Mouse (Mus musculus) hindbrain, embryonic 10.5 days (tissue): ENCODE measurements around the gene Sox5. TPM values are rescaled to one million over a fixed set of nuclear protein-coding genes. Genes with fewer than 3 reads are reported as not detected.
A peak's percentile ranks its signal among the peaks of the same experiment; 100 is the strongest.

Source experiments
- DNase-seq: peaks from one replicate; pipeline ENCODE4 v3.0.0-alpha.2; 2017; ENCODE audit warnings: low spot score
- H3K27ac ChIP-seq: fragments of 300-500 bp; sonication (generic); 2 replicates; pipeline ENCODE4 v1.5.1; 2016; ENCODE audit warnings: mild to moderate bottlenecking, moderate library complexity
- H3K27me3 ChIP-seq: fragments of 300-500 bp; sonication (generic); 2 replicates; pipeline ENCODE4 v1.6.1; 2016; ENCODE audit warnings: mild to moderate bottlenecking; ENCODE audit not compliant: poor library complexity, insufficient read depth, severe bottlenecking
- H3K36me3 ChIP-seq: fragments of 300-500 bp; sonication (generic); 2 replicates; pipeline ENCODE4 v1.6.1; 2016; ENCODE audit warnings: mild to moderate bottlenecking, moderate library complexity
- H3K4me1 ChIP-seq: fragments of 300-500 bp; sonication (generic); replicated peaks from 2 replicates; pipeline ENCODE4 v1.6.1; 2016; ENCODE audit warnings: mild to moderate bottlenecking
- H3K4me3 ChIP-seq: fragments of 300-500 bp; sonication (generic); 2 replicates; pipeline ENCODE4 v1.5.1; 2016; ENCODE audit warnings: mild to moderate bottlenecking, moderate library complexity
- H3K9me3 ChIP-seq: fragments of 300-500 bp; sonication (generic); 2 replicates; pipeline ENCODE4 v1.6.1; 2016; ENCODE audit warnings: mild to moderate bottlenecking, moderate library complexity
- WGBS: fragments of 180-500 bp; shearing (Covaris S2); methylation state at CpG from one replicate; pipeline ENCODE4 v1.1.7; 2016; 5-methylcytosine and 5-hydroxymethylcytosine counted together
- polyA plus RNA-seq: library from polyadenylated mRNA; unstranded; fragments of >200 nt; fragmentation: Nextera tagmentation; extraction: Ambion mirVana; gene quantifications from 2 replicates; pipeline ENCODE4 v1.2.1, GENCODE M21; 2016

The Sox5 gene
- polyA plus RNA-seq, 1 experiment from 2014 or later: 30.6 TPM

- Histone ChIP-seq H3K4me3 (no peak overlapping the region), H3K27me3 (no peaks in the 10 kb centered on the region), H3K27ac (peak overlapping the region; percentile 78), H3K4me1 (peaks cover 57% of the 10 kb centered on the region), H3K36me3 (no peaks in the 10 kb centered on the region), H3K9me3 (no peaks in the 10 kb centered on the region)
- 78% methylated on average over 12 of the region's 12 CpGs for WGBS
- no peak for DNase-seq
Measured at GRCm38 (mm10) chr6:144168696-144169476, 612.9 kb downstream of the Sox5 start.

GRCm38 (mm10) chr6:144167058-144167457 lies 614.7 kb downstream of the Sox5 start:
- Histone ChIP-seq H3K9me3 (no peaks in the 10 kb centered on the region), H3K36me3 (no peaks in the 10 kb centered on the region), H3K27me3 (no peaks in the 10 kb centered on the region), H3K27ac (peak overlapping the region; percentile 86), H3K4me1 (peaks cover 57% of the 10 kb centered on the region), H3K4me3 (no peak overlapping the region)
- WGBS: 95% methylated on average over 7 of the region's 7 CpGs
- DNase-seq: no peak

- 64% methylated on average over 8 of the region's 8 CpGs for WGBS
- DNase-seq: no peak
- no peaks in the 10 kb centered on the region for H3K27me3 ChIP-seq
- H3K36me3 ChIP-seq: no peaks in the 10 kb centered on the region
- H3K27ac ChIP-seq: peak overlapping the region; percentile 86
- peaks cover 57% of the 10 kb centered on the region for H3K4me1 ChIP-seq
- no peak overlapping the region for H3K4me3 ChIP-seq
- no peaks in the 10 kb centered on the region for H3K9me3 ChIP-seq
Measured at GRCm38 (mm10) chr6:144166651-144167050, 615.1 kb downstream of the Sox5 start.

- 0 out of 2 replicates have a peak overlapping the region, but pooled peaks have one; percentile 16 for H3K4me3 ChIP-seq
- WGBS: 7% methylated on average over 8 of the region's 8 CpGs
- H3K27ac ChIP-seq: peak overlapping the region; percentile 86
- H3K9me3 ChIP-seq: no peaks in the 10 kb centered on the region
- no peaks in the 10 kb centered on the region for H3K36me3 ChIP-seq
- H3K27me3 ChIP-seq: no peaks in the 10 kb centered on the region
- peaks cover 57% of the 10 kb centered on the region for H3K4me1 ChIP-seq
- DNase-seq: peak; percentile 79
Measured at GRCm38 (mm10) chr6:144166104-144166503, 615.7 kb downstream of the Sox5 start.

GRCm38 (mm10) chr6:144163501-144163900 lies 618.3 kb downstream of the Sox5 start:
- no peak overlapping the region for H3K4me3 ChIP-seq
- no peaks in the 10 kb centered on the region for H3K36me3 ChIP-seq
- peaks cover 36% of the 10 kb centered on the region for H3K4me1 ChIP-seq
- WGBS: 88% methylated on average over 9 of the region's 9 CpGs
- no peaks in the 10 kb centered on the region for H3K27me3 ChIP-seq
- no peaks in the 10 kb centered on the region for H3K9me3 ChIP-seq
- no peak for DNase-seq
- H3K27ac ChIP-seq: 0 out of 2 replicates have a peak overlapping the region, but pooled peaks have one; percentile 16

GRCm38 (mm10) chr6:144158637-144159036 lies 623.1 kb downstream of the Sox5 start:
- H3K36me3 ChIP-seq: peaks cover 4% of the 10 kb centered on the region; the same call in 1 of the 2 replicates
- H3K4me1 ChIP-seq: peaks cover 23% of the 10 kb centered on the region
- 94% methylated on average over 12 of the region's 12 CpGs for WGBS
- H3K27ac ChIP-seq: no peak overlapping the region
- no peak overlapping the region for H3K4me3 ChIP-seq
- H3K9me3 ChIP-seq: no peaks in the 10 kb centered on the region
- no peak for DNase-seq
- no peaks in the 10 kb centered on the region for H3K27me3 ChIP-seq

- H3K27me3 ChIP-seq: no peaks in the 10 kb centered on the region
- H3K9me3 ChIP-seq: no peaks in the 10 kb centered on the region
- peaks cover 4% of the 10 kb centered on the region; the same call in 1 of the 2 replicates for H3K36me3 ChIP-seq
- DNase-seq: peak; percentile 38
- H3K4me1 ChIP-seq: peaks cover 42% of the 10 kb centered on the region
- no peak overlapping the region for H3K4me3 ChIP-seq
- peak overlapping the region; percentile 82 for H3K27ac ChIP-seq
- WGBS: 24% methylated on average over 9 of the region's 9 CpGs
Measured at GRCm38 (mm10) chr6:144154892-144155424, 626.8 kb downstream of the Sox5 start.

- Histone ChIP-seq H3K27me3 (no peaks in the 10 kb centered on the region), H3K36me3 (no peaks in the 10 kb centered on the region), H3K4me1 (peaks cover 42% of the 10 kb centered on the region), H3K27ac (no peak overlapping the region), H3K4me3 (no peak overlapping the region), H3K9me3 (no peaks in the 10 kb centered on the region)
- no peak for DNase-seq
- WGBS: 21% methylated on average over 3 of the region's 3 CpGs
Measured at GRCm38 (mm10) chr6:144151957-144152356, 629.8 kb downstream of the Sox5 start.

GRCm38 (mm10) chr6:144151075-144151474 lies 630.7 kb downstream of the Sox5 start:
- 36% methylated on average over 10 of the region's 10 CpGs for WGBS
- H3K27me3 ChIP-seq: no peaks in the 10 kb centered on the region
- peak overlapping the region; percentile 79 for H3K27ac ChIP-seq
- H3K9me3 ChIP-seq: no peaks in the 10 kb centered on the region
- no peak overlapping the region for H3K4me3 ChIP-seq
- H3K36me3 ChIP-seq: peaks cover 4% of the 10 kb centered on the region; the same call in 1 of the 2 replicates
- peaks cover 39% of the 10 kb centered on the region for H3K4me1 ChIP-seq
- DNase-seq: no peak

- Histone ChIP-seq H3K9me3 (no peaks in the 10 kb centered on the region), H3K36me3 (no peaks in the 10 kb centered on the region), H3K4me1 (peaks cover 4% of the 10 kb centered on the region; the same call in 1 of the 2 replicates), H3K27me3 (no peaks in the 10 kb centered on the region), H3K4me3 (no peak overlapping the region), H3K27ac (no peak overlapping the region)
- DNase-seq: no peak
- WGBS: 92% methylated on average over 5 of the region's 5 CpGs
Measured at GRCm38 (mm10) chr6:144137397-144137796, 644.4 kb downstream of the Sox5 start.

- 88% methylated on average over 4 of the region's 4 CpGs for WGBS
- no peak for DNase-seq
- no peaks in the 10 kb centered on the region for H3K36me3 ChIP-seq
Measured at GRCm38 (mm10) chr6:144136894-144137293, 644.9 kb downstream of the Sox5 start.

GRCm38 (mm10) chr6:144129927-144130326 lies 651.9 kb downstream of the Sox5 start:
- Histone ChIP-seq H3K36me3 (peaks cover 8% of the 10 kb centered on the region; the same call in 1 of the 2 replicates), H3K4me1 (peaks cover 8% of the 10 kb centered on the region), H3K9me3 (no peaks in the 10 kb centered on the region), H3K27ac (no peak overlapping the region), H3K27me3 (no peaks in the 10 kb centered on the region), H3K4me3 (no peak overlapping the region)
- DNase-seq: no peak
- 86% methylated on average over 12 of the region's 12 CpGs for WGBS

More at GRCm38 (mm10) chr6:144136894-144137293, 644.9 kb downstream of the Sox5 start:
- Histone ChIP-seq H3K9me3 (no peaks in the 10 kb centered on the region), H3K4me1 (peaks cover 8% of the 10 kb centered on the region), H3K4me3 (no peak overlapping the region), H3K27me3 (no peaks in the 10 kb centered on the region), H3K27ac (no peak overlapping the region)

- H3K36me3 ChIP-seq: peaks cover 10% of the 10 kb centered on the region
- H3K4me1 ChIP-seq: no peaks in the 10 kb centered on the region
- WGBS: 85% methylated on average over 1 of the region's 1 CpGs
- no peaks in the 10 kb centered on the region for H3K9me3 ChIP-seq
- no peaks in the 10 kb centered on the region for H3K27me3 ChIP-seq
- no peak for DNase-seq
- no peak overlapping the region for H3K27ac ChIP-seq
- no peak overlapping the region for H3K4me3 ChIP-seq
Measured at GRCm38 (mm10) chr6:144119961-144120360, 661.8 kb downstream of the Sox5 start.
